Mouse (Mus musculus) hindlimb bud, embryonic 11.5 days (tissue): ENCODE measurements around the gene Gm26558.

Experiments used
- DNase-seq: peaks from one replicate; pipeline ENCODE4 v3.0.0-alpha.2; 2012; ENCODE audit warnings: low read depth, low spot score; ENCODE audit errors: extremely low spot score

Gene Gm26558

DNA sequence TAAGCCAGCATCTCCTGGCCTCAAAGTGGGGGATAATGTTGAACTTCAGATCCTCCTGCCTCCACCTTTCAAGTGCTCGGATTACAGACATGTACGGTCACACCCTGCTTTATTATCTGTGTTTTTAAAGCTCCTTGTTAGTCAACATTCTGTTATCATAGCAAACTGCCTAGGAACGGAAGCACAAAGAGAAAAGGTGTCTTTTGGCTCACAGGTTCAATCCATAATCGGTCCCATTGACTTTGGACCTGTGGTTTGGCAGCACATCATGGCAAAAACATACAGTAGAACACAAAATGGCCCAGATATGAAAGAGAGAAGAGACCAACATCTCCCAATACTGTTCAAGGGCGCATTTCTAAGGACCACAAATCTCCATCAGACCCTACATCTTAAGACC, 13.6 kb downstream of the Gm26558 start:
- DNase-seq = no peak

DNA sequence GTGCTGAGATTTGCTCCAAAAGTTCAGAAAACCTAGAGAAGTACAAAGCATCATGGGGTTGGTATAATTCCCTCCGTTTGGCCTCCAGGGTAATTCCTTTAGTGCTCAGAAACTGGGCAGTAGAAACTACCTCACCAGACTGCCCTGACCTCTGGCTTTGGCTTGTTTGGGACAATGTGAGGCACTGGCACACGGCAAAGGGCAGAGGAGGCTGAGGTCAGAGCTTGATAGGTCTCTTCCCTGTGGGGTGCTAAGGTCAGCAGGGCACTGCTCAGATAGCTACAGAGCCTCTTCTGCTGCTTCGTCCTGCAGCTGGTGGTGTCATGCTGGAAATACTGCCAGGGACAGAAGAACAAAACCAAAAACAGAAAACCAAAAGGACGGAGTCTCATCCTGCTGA, 14.2 kb downstream of the Gm26558 start:
- no peak for DNase-seq

DNA sequence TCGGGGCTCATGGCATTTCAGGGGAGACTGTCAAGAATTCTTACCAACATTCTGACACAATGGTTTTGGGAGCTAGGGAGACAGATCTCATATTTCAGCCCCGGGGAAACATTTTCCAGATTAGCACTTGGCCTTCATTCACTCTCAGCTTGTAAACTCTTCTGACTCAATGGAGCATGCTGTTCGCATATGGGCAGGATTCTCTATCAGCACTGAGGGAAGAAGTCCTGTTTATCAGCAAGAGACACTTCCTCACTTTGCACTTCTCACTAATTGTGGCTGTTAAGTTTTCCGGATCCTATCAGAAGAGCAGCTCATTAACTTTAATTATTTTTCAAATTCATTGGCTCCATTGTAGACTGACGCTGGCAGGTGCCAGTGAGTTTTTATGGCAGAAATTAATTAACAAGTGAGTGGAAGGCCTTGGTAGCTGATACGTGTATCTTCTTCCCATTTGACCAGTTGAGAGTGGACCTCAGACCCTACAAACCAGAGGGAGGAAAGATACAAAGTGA, 16.6 kb downstream of the Gm26558 start:
- no peak for DNase-seq

DNA sequence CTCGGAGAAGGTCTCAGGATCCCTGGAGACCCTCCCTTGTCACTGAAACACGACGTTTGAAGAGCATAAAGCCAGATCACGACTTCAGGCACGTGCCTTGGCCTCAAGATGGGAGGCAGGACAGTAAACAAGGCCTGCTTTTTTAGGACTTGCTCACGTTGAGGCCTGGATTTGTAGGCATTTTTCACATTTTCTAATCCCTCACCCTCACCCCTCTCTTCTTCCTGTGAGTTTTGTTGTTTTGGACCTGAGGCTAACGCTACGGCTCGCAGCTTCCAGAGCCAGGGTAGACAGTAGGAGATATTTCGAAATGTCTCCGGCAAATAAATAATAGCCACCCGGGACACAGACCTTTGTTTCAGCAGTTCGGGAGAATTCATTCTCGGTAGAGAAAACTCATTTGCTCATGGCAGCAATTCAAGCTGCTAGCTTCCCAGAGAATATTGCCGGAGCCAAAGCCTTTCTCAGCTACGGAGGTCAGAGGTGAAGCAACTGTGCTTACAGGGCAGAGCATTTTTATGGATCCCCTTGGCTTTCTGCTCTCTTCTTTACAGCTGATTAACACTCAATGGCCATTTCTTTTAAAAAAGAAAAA, 18.8 kb downstream of the Gm26558 start:
- no peak for DNase-seq

DNA sequence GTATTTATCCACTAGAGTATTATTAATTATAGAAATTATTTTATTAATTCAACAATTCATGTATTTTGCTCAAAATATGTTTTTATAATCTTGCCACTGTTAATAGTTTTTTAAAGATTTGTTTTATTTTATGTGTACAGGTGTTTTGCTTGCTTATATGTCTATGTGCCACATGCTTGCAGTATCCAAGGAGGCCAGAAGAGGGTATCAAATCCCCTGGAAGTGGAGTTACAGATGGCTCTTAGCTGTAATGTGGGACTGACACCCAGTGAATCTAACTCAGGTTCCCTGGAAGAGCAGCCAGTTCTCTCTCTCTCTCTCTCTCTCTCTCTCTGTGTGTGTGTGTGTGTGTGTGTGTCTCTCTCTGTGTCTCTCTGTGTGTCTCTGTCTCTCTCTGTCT, 20.9 kb downstream of the Gm26558 start:
- no peak for DNase-seq

DNA sequence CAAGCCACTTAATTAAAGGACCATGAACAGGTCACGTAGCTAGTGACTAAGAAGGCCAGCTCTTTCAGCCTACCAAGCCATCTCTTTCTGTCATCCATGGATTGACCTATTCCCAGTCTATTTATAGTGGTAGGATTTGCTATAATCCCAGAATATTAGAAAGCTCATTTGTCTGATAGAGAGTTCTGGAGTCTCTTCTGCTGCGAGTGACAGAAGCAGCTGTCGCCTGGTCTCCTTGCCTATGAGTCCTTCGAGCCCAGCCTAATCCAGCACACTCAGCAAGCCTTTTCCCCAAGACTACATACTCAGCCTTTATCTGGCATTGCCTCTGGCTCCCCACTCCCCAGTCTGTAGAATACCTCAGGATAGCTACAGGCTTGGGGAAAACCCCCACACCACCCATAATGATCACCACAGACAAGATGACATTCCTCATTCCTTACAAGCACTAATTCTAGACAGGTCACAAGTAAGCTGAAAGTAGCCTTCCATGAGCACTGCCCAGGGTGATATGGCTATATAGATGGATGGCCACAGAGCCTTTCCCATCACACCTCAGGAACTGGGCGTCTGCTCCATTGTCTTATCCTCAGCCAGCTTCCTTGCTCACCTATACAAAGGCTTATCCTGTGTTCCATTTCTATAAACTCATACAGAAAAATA, 27.7 kb downstream of the Gm26558 start:
- DNase-seq = no peak

DNA sequence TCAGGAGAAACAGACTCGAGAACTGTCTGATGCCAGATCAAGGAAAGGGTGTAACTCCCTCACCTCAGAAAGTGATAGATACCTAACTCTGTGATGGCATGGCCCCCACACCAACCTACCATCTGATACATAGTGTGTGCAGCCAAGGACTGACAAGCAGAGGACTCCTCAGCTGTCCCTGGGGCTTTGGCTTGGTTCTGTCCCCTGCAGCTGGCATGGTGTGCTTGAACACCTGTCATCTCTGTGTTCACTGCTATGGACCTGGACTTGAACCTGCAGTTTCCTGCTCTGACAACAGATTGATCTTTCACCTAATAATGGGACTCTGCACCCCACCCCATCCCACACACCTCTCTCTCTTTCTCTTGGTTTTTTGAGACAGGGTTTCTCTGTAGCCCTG, 29.5 kb downstream of the Gm26558 start:
- DNase-seq = no peak

DNA sequence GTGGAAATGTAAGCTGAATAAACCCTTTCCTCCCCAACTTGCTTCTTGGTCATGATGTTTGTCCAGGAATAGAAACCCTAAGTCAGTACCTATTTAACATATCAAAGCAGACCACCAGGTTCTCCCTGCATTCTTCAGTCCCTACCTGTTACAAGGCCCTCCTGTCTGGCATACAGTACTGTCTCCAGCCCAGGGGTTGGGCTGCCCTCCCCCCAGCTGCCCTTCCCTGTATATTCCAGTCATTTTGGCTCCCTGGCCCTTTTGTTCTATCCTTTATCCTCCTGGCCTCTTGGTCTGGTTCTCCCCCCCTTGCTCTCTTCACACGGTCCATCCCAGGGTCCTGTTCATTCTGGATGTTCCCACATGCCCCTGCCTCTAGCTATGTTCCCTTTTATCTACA, 30.6 kb downstream of the Gm26558 start:
- no peak for DNase-seq

DNA sequence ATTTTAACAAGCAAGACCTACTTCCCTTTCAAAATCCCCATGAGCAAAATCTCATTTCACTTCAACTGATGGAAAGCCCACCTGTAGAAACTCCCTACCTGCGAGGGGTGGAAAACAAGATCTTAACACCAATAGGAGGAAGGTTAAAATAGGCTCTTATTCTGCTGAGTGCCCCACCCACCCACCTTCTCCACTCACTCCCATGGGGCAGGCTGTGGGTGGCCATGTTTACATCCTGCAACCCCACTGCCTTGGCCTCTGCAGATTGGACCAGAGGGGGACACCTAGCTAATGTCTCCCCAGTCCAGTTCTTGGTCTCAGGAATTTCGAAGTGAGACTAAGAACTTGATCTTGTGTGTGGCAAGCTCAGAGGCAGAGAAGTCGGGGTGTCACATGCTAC, 32.0 kb downstream of the Gm26558 start:
- DNase-seq = no peak

DNA sequence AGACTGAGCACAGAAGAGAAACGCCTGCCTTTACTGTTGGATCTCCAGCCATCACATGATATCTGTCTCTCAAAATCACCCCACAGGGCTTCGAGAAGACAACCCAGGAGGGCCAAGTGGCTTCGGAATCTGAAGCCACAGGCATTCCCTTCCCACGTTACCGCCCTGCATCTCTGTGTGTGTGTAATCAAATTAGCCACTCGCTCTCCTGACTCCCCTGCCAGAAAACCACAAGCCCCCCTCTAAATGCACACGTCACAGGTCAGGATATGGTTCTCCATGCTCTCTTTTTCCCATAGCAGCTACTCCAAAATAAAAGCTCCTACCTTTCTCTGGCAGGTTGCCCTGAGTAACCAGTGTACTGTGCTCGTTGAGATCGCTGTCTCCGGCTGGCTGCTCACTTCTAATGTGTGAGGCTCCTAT, 32.6 kb downstream of the Gm26558 start:
- peak; percentile 50 for DNase-seq

DNA sequence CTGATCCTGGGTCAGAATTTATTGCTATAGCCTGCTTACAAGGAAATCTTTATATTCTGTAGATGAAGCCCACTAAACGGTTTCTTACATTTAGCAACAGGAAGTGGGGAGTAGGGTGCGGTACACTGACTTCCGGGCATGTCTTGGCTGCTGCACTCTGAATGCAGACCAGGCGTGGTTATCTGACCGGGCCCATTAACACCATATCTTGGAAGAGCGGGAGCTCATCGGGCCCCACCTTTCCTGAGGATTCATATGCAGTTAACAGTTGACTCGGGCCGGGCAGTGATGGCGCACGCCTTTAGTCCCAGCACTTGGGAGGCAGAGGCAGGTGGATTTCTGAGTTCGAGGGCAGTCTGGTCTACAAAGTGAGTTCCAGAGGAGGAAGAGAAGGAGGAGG, 33.5 kb downstream of the Gm26558 start:
- DNase-seq = no peak

DNA sequence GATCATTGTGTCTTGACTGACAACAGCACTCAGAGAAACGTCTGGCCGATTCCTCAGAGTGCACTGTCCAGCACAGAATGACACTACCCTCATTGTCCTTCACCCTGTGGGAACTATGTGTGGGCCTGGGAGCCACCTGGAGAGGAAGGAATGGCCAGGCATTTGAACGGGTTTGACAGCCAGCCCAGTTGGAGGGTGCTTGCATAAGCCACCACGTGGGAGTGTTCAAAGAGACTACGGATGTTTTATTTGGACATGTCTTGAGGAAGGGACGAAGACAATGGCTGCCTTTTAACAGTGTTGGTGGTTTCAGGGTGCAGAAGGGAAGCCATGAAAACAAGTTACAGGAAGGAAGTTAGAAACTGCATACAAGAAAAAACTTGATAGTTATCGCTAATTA, 36.1 kb downstream of the Gm26558 start:
- DNase-seq = no peak

DNA sequence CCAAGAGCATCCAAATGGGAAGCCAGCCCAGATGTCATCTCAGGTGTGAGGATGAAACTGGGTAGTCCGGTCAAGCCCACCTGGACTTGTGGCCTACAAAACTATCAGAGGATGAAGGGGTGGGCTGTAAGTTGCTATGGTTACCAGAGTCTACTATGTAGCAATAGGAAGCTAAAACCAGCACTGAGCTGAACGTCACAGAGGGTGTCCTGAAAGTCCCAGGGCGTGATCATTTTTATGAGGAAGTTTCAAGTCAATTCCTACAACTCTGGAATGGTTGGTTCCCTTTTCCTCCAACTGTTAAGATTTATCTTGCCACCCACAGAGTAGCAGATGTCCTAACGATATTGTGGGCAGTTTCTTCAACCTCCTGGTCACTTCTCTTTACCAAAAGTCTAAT, 39.7 kb downstream of the Gm26558 start:
- DNase-seq = no peak

DNA sequence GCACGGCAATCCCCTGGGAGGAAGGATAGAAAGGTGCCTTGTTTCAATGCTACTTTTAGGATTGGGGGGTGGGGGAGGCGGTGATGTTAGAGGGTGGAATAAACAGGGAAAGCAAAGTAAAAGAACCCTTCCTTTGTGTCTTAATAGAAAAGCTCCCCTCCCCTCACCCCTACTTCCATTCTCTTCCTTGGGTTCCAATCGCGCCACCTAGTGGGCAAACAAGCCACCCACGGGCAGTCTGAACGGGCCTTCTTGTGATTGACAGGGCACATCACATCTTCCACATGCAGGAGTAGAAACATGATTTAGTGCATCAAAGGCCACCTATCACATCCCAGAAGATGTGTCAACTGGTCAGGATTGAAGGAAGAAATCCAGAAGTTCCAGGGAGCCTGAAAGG, 41.7 kb downstream of the Gm26558 start:
- DNase-seq = peak; percentile 26

DNA sequence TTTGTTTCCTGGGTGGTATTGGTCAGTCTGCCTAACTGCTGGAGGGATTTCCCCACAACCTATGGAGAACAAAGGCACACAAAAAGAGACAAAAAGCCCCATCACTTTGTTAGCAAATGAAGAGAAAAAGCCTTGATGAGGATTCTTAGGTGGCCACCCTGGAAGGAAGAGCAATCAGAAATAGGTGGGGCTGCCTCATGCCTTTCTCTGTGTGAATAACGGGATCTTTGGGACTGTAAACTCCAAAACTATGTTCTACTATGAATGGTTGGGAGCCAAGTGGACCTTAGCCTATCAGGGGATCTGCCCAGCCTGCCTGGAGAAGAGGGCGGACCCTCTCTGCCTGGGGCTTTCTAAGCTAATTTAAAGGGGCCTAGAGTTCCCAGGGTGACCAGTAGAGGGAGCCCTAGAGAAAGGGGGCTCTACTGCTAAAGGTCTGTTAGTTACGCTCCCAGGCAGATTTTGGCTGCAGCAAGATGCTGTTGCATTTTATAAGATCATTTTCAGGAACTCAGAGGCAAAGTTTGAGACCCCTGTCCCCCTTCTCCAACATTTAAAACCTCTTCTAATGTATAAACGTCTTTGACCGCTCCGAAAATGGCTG, 42.6 kb downstream of the Gm26558 start:
- DNase-seq = no peak

DNA sequence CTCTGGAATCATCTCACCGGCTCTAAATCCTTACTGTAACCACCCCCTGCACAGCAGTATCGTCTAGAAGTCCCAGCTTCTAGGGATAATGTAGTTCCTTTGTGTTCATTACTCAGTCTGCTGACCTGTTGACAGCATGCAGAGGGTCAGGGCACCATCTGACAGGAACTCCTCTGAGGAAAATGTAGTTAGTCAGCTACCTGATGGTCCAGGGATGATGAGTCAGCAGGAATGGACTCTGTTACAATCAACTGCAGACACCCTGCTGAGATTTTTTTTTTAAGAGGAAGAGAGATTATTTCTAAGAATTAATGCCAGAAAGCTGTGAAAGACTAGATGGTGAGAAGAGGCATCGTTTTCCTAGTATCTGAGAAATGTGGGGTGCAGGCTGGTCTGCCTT, 45.3 kb downstream of the Gm26558 start:
- DNase-seq = no peak

DNA sequence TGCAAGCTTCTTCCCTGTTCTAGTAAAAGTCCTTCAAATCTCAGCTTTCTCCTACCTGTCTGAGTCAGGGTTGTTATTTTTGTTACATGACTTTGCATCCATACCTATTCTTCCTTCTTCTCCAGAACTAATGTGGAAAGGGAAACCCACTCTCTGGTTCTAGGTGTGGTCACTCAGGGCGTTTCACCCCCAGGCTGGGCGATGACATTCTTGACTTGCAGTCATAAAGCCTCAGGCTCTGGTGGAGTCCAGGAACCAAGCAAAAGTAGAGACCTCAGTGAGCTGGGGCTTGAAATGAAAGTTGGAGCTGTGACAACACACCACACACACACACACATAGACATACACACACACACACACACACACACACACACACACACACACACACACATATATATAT, 45.8 kb downstream of the Gm26558 start:
- DNase-seq = no peak

DNA sequence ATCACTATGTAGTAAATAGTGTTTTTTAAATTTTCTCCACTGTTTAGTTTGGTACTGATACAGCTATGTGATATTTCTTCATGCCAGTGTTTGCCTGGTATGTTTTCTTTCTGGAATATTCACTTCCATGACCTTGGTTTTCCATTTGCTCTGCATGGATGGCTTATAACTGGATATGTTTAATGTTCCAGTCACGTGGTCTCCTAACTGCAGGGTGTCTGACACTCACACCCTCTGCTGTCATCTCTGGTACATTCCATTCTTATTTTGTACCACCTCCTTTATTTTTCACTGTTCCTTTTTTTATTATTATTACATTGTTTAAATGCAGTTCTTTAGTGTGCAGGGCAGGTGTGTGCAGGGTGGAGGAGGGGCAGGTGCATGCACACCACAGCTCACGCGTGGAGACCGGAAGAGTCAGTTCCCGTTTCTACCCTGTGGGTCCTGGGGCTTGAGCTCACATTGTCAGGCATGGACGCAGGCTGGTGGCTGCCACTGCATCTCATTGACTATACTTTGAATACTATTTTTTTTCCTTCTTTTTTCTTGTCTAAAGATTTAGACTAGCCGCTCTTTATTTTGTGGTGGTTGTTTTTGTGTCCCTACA, 47.1 kb downstream of the Gm26558 start:
- no peak for DNase-seq
